Mouse (Mus musculus): ENCODE data around the gene Rangrf.
"Not testable (repeated sequence)": the region's sequence is repeated elsewhere in the genome, so short reads cannot be mapped to it uniquely, and the experiment has no call there.

The Rangrf gene

GRCm38 (mm10) chr11:68979320-68979733 is 4.3 kb upstream of the Rangrf start:
- no peak for DNase-seq (ENCODE audit: low spot score in 2 of 2)

- DNase-seq (ENCODE audit: low spot score in 2 of 2), result no peak
These were observed 616 bp upstream of the Rangrf start for GRCm38 (mm10) chr11:68975601-68976000.

- DNase-seq (ENCODE audit: low spot score in 2 of 2), result no peak
These were observed 930 bp downstream of the Rangrf start for GRCm38 (mm10) chr11:68974059-68974450.

- peak; percentile 78 to 87 for DNase-seq (ENCODE audit: low spot score in 2 of 2)
These were observed 1.5 kb downstream of the Rangrf start for GRCm38 (mm10) chr11:68973250-68974058.

GRCm38 (mm10) chr11:68970232-68970631 is 4.8 kb downstream of the Rangrf start:
- no peak for DNase-seq (ENCODE audit: low spot score in 2 of 2)

- no peak for DNase-seq (ENCODE audit: low spot score in 2 of 2)
These were observed 6.2 kb downstream of the Rangrf start for GRCm38 (mm10) chr11:68968752-68969151.

- peak; percentile 90 to 93 for DNase-seq (ENCODE audit: low spot score in 2 of 2)
These were observed 7.4 kb downstream of the Rangrf start, which contains the start of gene Slc25a35 for GRCm38 (mm10) chr11:68967337-68968282. Gene Slc25a35, plus strand, starts transcription at chr11:68968131.

GRCm38 (mm10) chr11:68966554-68966953 is 8.4 kb downstream of the Rangrf start:
- no peak for DNase-seq (ENCODE audit: low spot score in 2 of 2)

- DNase-seq (ENCODE audit: low spot score in 2 of 2), result peak; percentile 70 to 88
These were observed 9.1 kb downstream of the Rangrf start for GRCm38 (mm10) chr11:68965845-68966244.

GRCm38 (mm10) chr11:68965050-68965449 is 9.9 kb downstream of the Rangrf start:
- no peak for DNase-seq (ENCODE audit: low spot score in 2 of 2)

- no peak for DNase-seq (ENCODE audit: low spot score in 2 of 2)
These were observed 11.6 kb downstream of the Rangrf start for GRCm38 (mm10) chr11:68963405-68963804.

GRCm38 (mm10) chr11:68962159-68962558 is 12.8 kb downstream of the Rangrf start:
- DNase-seq (ENCODE audit: low spot score in 2 of 2), result not testable (repeated sequence)

GRCm38 (mm10) chr11:68961596-68961995 is 13.4 kb downstream of the Rangrf start:
- DNase-seq (ENCODE audit: low spot score in 2 of 2), result no peak

- DNase-seq (ENCODE audit: low spot score in 2 of 2), result no peak
These were observed 17.0 kb downstream of the Rangrf start for GRCm38 (mm10) chr11:68957971-68958370.

GRCm38 (mm10) chr11:68957308-68957707 is 17.7 kb downstream of the Rangrf start, which contains the start of gene Arhgef15:
Gene Arhgef15, minus strand, starts transcription at chr11:68957480.
- no peak for DNase-seq (ENCODE audit: low spot score in 2 of 2)

- no peak for DNase-seq (ENCODE audit: low spot score in 2 of 2)
These were observed 18.3 kb downstream of the Rangrf start for GRCm38 (mm10) chr11:68956697-68957096.

GRCm38 (mm10) chr11:68956107-68956506 is 18.9 kb downstream of the Rangrf start:
- DNase-seq (ENCODE audit: low spot score in 2 of 2), result no peak

GRCm38 (mm10) chr11:68955473-68955872 is 19.5 kb downstream of the Rangrf start:
- DNase-seq (ENCODE audit: low spot score in 2 of 2), result no peak

GRCm38 (mm10) chr11:68954408-68954807 is 20.6 kb downstream of the Rangrf start:
- DNase-seq (ENCODE audit: low spot score in 2 of 2), result no peak

GRCm38 (mm10) chr11:68953903-68954302 is 21.1 kb downstream of the Rangrf start:
- no peak for DNase-seq (ENCODE audit: low spot score in 2 of 2)

- DNase-seq (ENCODE audit: low spot score in 2 of 2), result no peak
These were observed 27.4 kb downstream of the Rangrf start for GRCm38 (mm10) chr11:68947542-68947993.

GRCm38 (mm10) chr11:68946806-68947440 is 28.1 kb downstream of the Rangrf start:
- DNase-seq (ENCODE audit: low spot score in 2 of 2), result no peak
